Mouse (Mus musculus): ENCODE data around the gene Zfp616. TPM values are rescaled to one million over a fixed set of nuclear protein-coding genes. Genes with fewer than 3 reads are reported as not detected.

Gene Zfp616
- not detected in 2 replicates for polyA plus RNA-seq (2016; fragmentation: Nextera tagmentation; extraction: Ambion mirVana)

GRCm38 (mm10) chr11:74069655-74070054 lies at the start of gene Zfp616:
Zfp616 (plus strand) TSS chr11:74069955.
- Histone ChIP-seq H3K36me3 (replicated peaks) (no peaks in the 10 kb centered on the region), H3K4me2 (no peak within 1 kb of the TSS), H3K4me1 (no peaks in the 10 kb centered on the region), H3K4me3 (replicated peaks) (no peak within 1 kb of the TSS), H3K9ac (no peak within 1 kb of the TSS), H3K27me3 (no peaks in the 10 kb centered on the region), H3K9me3 (peaks cover 11% of the 10 kb centered on the region), H3K27ac (no peak within 1 kb of the TSS)
- ATAC-seq (ENCODE audit: low FRiP score): no peak
- 80% methylated on average over 1 of the region's 1 CpGs for WGBS

- Histone ChIP-seq H3K4me2 (no peak overlapping the region), H3K4me3 (replicated peaks) (no peak overlapping the region), H3K4me1 (no peaks in the 10 kb centered on the region), H3K36me3 (replicated peaks) (no peaks in the 10 kb centered on the region), H3K27me3 (no peaks in the 10 kb centered on the region), H3K9ac (no peak overlapping the region), H3K9me3 (peaks cover 25% of the 10 kb centered on the region), H3K27ac (no peak overlapping the region)
- 74% methylated on average over 3 of the region's 3 CpGs for WGBS
- no peak for ATAC-seq (ENCODE audit: low FRiP score)
Observed at GRCm38 (mm10) chr11:74051347-74051746, 18.4 kb upstream of the Zfp616 start.

- H3K9ac ChIP-seq: no peak within 1 kb of the TSS
- no peaks in the 10 kb centered on the region for H3K27me3 ChIP-seq
- H3K9me3 ChIP-seq: peaks cover 49% of the 10 kb centered on the region
- no peaks in the 10 kb centered on the region for H3K4me1 ChIP-seq
- WGBS: 75% methylated on average over 2 of the region's 2 CpGs
- no peak within 1 kb of the TSS for H3K4me2 ChIP-seq
- ATAC-seq (ENCODE audit: low FRiP score): no peak
- no peak within 1 kb of the TSS for H3K27ac ChIP-seq
- no peak within 1 kb of the TSS for H3K4me3 ChIP-seq (replicated peaks)
- no peaks in the 10 kb centered on the region for H3K36me3 ChIP-seq (replicated peaks)
Observed at GRCm38 (mm10) chr11:74056451-74056850, 13.3 kb upstream of the Zfp616 start, which contains the start of the genes Olfr139 and Olfr399. Olfr139 (minus strand) TSS chr11:74056551. Olfr399 (minus strand) TSS chr11:74056615.

- WGBS: 86% methylated on average over 2 of the region's 2 CpGs
- H3K27me3 ChIP-seq: no peaks in the 10 kb centered on the region
- no peak for ATAC-seq (ENCODE audit: low FRiP score)
- H3K36me3 ChIP-seq (replicated peaks): no peaks in the 10 kb centered on the region
- no peak overlapping the region for H3K9ac ChIP-seq
- H3K4me1 ChIP-seq: no peaks in the 10 kb centered on the region
- H3K27ac ChIP-seq: no peak overlapping the region
- no peak overlapping the region for H3K4me2 ChIP-seq
- no peak overlapping the region for H3K4me3 ChIP-seq (replicated peaks)
- H3K9me3 ChIP-seq: peaks cover 52% of the 10 kb centered on the region; the same call in 1 of the 2 replicates
Observed at GRCm38 (mm10) chr11:74100724-74101123, 31.0 kb downstream of the Zfp616 start.

- WGBS: 52% methylated on average over 2 of the region's 2 CpGs
- H3K4me2 ChIP-seq: no peak overlapping the region
Observed at GRCm38 (mm10) chr11:74101507-74101906, 31.8 kb downstream of the Zfp616 start.

GRCm38 (mm10) chr11:74105066-74105465 lies 35.3 kb downstream of the Zfp616 start:
- H3K27me3 ChIP-seq: no peaks in the 10 kb centered on the region
- no peak for ATAC-seq (ENCODE audit: low FRiP score)
- H3K36me3 ChIP-seq (replicated peaks): no peaks in the 10 kb centered on the region
- no peak overlapping the region for H3K4me2 ChIP-seq
- H3K9ac ChIP-seq: no peak overlapping the region
- WGBS: 36% methylated on average over 5 of the region's 5 CpGs
- no peak overlapping the region for H3K27ac ChIP-seq
- H3K4me3 ChIP-seq (replicated peaks): no peak overlapping the region
- H3K4me1 ChIP-seq: no peaks in the 10 kb centered on the region
- H3K9me3 ChIP-seq: peaks cover 36% of the 10 kb centered on the region

More at GRCm38 (mm10) chr11:74101507-74101906, 31.8 kb downstream of the Zfp616 start:
- Histone ChIP-seq H3K9ac (no peak overlapping the region), H3K27ac (no peak overlapping the region), H3K36me3 (replicated peaks) (no peaks in the 10 kb centered on the region), H3K4me3 (replicated peaks) (no peak overlapping the region), H3K9me3 (peaks cover 45% of the 10 kb centered on the region; the same call in 1 of the 2 replicates), H3K27me3 (no peaks in the 10 kb centered on the region), H3K4me1 (no peaks in the 10 kb centered on the region)
- ATAC-seq (ENCODE audit: low FRiP score): no peak

GRCm38 (mm10) chr11:74113412-74113811 lies 43.7 kb downstream of the Zfp616 start, which contains the start of gene Olfr401:
Olfr401 (plus strand) TSS chr11:74113712.
- H3K9me3 ChIP-seq: peaks cover 42% of the 10 kb centered on the region
- no peaks in the 10 kb centered on the region for H3K27me3 ChIP-seq
- no peaks in the 10 kb centered on the region for H3K4me1 ChIP-seq
- H3K27ac ChIP-seq: no peak within 1 kb of the TSS
- ATAC-seq (ENCODE audit: low FRiP score): no peak
- H3K4me3 ChIP-seq (replicated peaks): no peak within 1 kb of the TSS
- H3K36me3 ChIP-seq (replicated peaks): no peaks in the 10 kb centered on the region
- no peak within 1 kb of the TSS for H3K4me2 ChIP-seq
- no peak within 1 kb of the TSS for H3K9ac ChIP-seq

Other genes with a start within 250 kb of the Zfp616 start
- gene Olfr393, start 218.5 kb upstream of the Zfp616 start, polyA plus RNA-seq (2016; fragmentation: Nextera tagmentation; extraction: Ambion mirVana): not detected in 2 replicates
- not detected in 2 replicates for gene Olfr394, start 179.2 kb upstream of the Zfp616 start, polyA plus RNA-seq (2016; fragmentation: Nextera tagmentation; extraction: Ambion mirVana)
- not detected in 2 replicates for gene Olfr395, start 160.7 kb upstream of the Zfp616 start, polyA plus RNA-seq (2016; fragmentation: Nextera tagmentation; extraction: Ambion mirVana)
- not detected in 2 replicates for gene Olfr23, start 133.3 kb upstream of the Zfp616 start, polyA plus RNA-seq (2016; fragmentation: Nextera tagmentation; extraction: Ambion mirVana)
- gene Olfr397, start 109.1 kb upstream of the Zfp616 start, polyA plus RNA-seq (2016; fragmentation: Nextera tagmentation; extraction: Ambion mirVana): not detected in 2 replicates
- gene Olfr398, start 79.5 kb upstream of the Zfp616 start, polyA plus RNA-seq (2016; fragmentation: Nextera tagmentation; extraction: Ambion mirVana): not detected in 2 replicates
- gene Olfr139, start 13.4 kb upstream of the Zfp616 start, polyA plus RNA-seq (2016; fragmentation: Nextera tagmentation; extraction: Ambion mirVana): not detected in 2 replicates
- not detected in 2 replicates for gene Olfr399, start 13.3 kb upstream of the Zfp616 start, polyA plus RNA-seq (2016; fragmentation: Nextera tagmentation; extraction: Ambion mirVana)
- gene Olfr401, start 43.8 kb downstream of the Zfp616 start, polyA plus RNA-seq (2016; fragmentation: Nextera tagmentation; extraction: Ambion mirVana): not detected in 2 replicates
- gene Olfr402, start 83.6 kb downstream of the Zfp616 start, polyA plus RNA-seq (2016; fragmentation: Nextera tagmentation; extraction: Ambion mirVana): not detected in 2 replicates
- gene Olfr403, start 116.3 kb downstream of the Zfp616 start, polyA plus RNA-seq (2016; fragmentation: Nextera tagmentation; extraction: Ambion mirVana): not detected in 2 replicates
- not detected in 2 replicates for gene Olfr43, start 141.4 kb downstream of the Zfp616 start, polyA plus RNA-seq (2016; fragmentation: Nextera tagmentation; extraction: Ambion mirVana)
- not detected in 2 replicates for gene Olfr406, start 189.9 kb downstream of the Zfp616 start, polyA plus RNA-seq (2016; fragmentation: Nextera tagmentation; extraction: Ambion mirVana)
- not detected in 2 replicates for gene Olfr59, start 213.8 kb downstream of the Zfp616 start, polyA plus RNA-seq (2016; fragmentation: Nextera tagmentation; extraction: Ambion mirVana)

Data from forebrain, embryonic 12.5 days (tissue).